Mouse (Mus musculus): Measurements from ENCODE around the gene Rsph4a.

GRCm38 (mm10) chr10:33945390-33945789 is 40.5 kb downstream of the Rsph4a start:
- TF ChIP-seq CTCF (IDR thresholded peaks at IDR 0.05; ENCODE audit: extremely low read depth, insufficient read depth, insufficient read length, insufficient replicate concordance) (no peak), POLR2A (IDR thresholded peaks at IDR 0.05; ENCODE audit: low read depth, low read length) (no peak)
